ENCODE assay signal across 9 mouse cellular contexts in the genomic region with DNA sequence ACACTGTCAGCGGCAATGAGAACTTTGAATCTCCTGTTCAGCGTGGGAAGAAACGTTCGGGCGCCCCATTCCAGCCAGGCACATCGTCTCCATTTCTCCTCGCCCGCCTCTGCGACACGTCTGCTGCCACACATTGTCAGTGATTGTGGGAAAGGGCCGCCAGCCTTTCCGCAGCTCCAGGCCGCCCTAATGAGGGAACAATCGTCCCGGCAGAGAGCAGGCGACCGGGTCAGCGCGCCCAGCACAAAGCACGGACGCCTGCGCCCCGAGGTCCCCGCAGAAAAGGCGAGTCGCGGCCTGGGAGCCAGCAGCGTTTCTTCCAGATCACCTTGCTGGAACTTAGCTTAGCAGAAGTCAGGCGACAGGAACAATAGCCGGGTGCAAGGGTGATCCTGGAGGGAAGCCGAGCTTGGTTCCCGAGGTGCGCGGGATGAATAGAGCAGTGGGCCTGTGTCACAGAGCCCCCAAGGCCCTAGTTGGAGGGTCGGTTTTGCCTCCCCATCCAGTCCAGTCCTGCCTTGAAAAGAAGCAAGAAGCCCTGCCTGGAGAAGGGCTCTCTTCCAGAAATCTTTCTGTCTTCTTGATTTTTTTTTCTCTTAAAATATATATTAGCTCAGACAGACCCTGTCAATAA.
DNase-seq lines count a peak whose midpoint lies in the region; ATAC-seq and TF ChIP-seq lines count a peak whose summit lies in the region.
"Had no signal": no experiment of that assay in that cellular context is flagged by ENCODE, and none has a peak within 500 bp of the region (broad histone marks: within the 10 kb centered on the region; RNA-seq: fewer than 3 reads in every experiment).

No protein-coding gene starts in this region.

- H3K4me3 ChIP-seq in lung, embryonic 14.5 days (ENCODE audit: low read depth, low read length) = peak overlapping the region; percentile 31
- H3K4me3 ChIP-seq in embryonic facial prominence, embryonic 15.5 days (replicated peaks) = peak overlapping the region; percentile 33
- peak overlapping the region; percentile 37 for H3K4me3 ChIP-seq in hindbrain, embryonic 16.5 days (ENCODE audit: low read length)
- H3K4me3 ChIP-seq in midbrain, embryonic 13.5 days (replicated peaks) = peak overlapping the region; percentile 39

- 0 out of 2 replicates have a peak, but pooled peaks have one; percentile 19 for ATAC-seq in lung, embryonic 14.5 days (ENCODE audit: insufficient read depth)
- ATAC-seq in embryonic facial prominence, embryonic 15.5 days (ENCODE audit: insufficient number of reproducible peaks, low FRiP score, low TSS enrichment, low read depth) = no peak
- peak; percentile 55; the same call in 1 of the 2 replicates for ATAC-seq in hindbrain, embryonic 16.5 days
- ATAC-seq in midbrain, embryonic 13.5 days = peak; percentile 75
- no peak for ATAC-seq in inflammation-experienced regulatory T-cells, adult 6 months
- no peak for ATAC-seq in erythroid progenitor cell, adult 5-6 weeks (replicated peaks; ENCODE audit: low FRiP score, poor library complexity, severe bottlenecking)

- peak overlapping the region; percentile 66 for H3K4me2 ChIP-seq in lung, embryonic 14.5 days
- peak overlapping the region; percentile 60 for H3K4me2 ChIP-seq in embryonic facial prominence, embryonic 15.5 days (replicated peaks)
- peak overlapping the region; percentile 65 for H3K4me2 ChIP-seq in hindbrain, embryonic 16.5 days (ENCODE audit: low read length)
- peak overlapping the region; percentile 62 for H3K4me2 ChIP-seq in midbrain, embryonic 13.5 days (replicated peaks)

- no peak overlapping the region for H3K27ac ChIP-seq in lung, embryonic 14.5 days (ENCODE audit: low read depth)
- no peak overlapping the region for H3K27ac ChIP-seq in embryonic facial prominence, embryonic 15.5 days (replicated peaks)
- 0 out of 2 replicates have a peak overlapping the region, but pooled peaks have one; percentile 20 for H3K27ac ChIP-seq in hindbrain, embryonic 16.5 days (ENCODE audit: low read depth, low read length)
- H3K27ac ChIP-seq in midbrain, embryonic 13.5 days = peak overlapping the region; percentile 59
- H3K27ac ChIP-seq: macrophage had no signal

- peaks cover 4% of the 10 kb centered on the region; the same call in 1 of the 2 replicates for H3K4me1 ChIP-seq in lung, embryonic 14.5 days (ENCODE audit: insufficient read depth)
- H3K4me1 ChIP-seq in embryonic facial prominence, embryonic 15.5 days = peaks cover 11% of the 10 kb centered on the region
- peaks cover 8% of the 10 kb centered on the region for H3K4me1 ChIP-seq in hindbrain, embryonic 16.5 days (ENCODE audit: control insufficient read depth, insufficient read depth, low read depth, low read length)
- H3K4me1 ChIP-seq in midbrain, embryonic 13.5 days (replicated peaks) = peaks cover 22% of the 10 kb centered on the region

- WGBS in lung, embryonic 14.5 days = 4% methylated on average over 35 of the region's 35 CpGs
- WGBS in embryonic facial prominence, embryonic 15.5 days = 4% methylated on average over 35 of the region's 35 CpGs
- WGBS in hindbrain, embryonic 16.5 days = 1% methylated on average over 35 of the region's 35 CpGs
- WGBS in midbrain, embryonic 13.5 days = under 1% methylated on average over 35 of the region's 35 CpGs

- H3K9ac ChIP-seq in lung, embryonic 14.5 days = peak overlapping the region; percentile 35
- no peak overlapping the region for H3K9ac ChIP-seq in embryonic facial prominence, embryonic 15.5 days
- H3K9ac ChIP-seq in hindbrain, embryonic 16.5 days (ENCODE audit: low read depth, low read length) = peak overlapping the region; percentile 57
- H3K9ac ChIP-seq in midbrain, embryonic 13.5 days (replicated peaks) = peak overlapping the region; percentile 77

- no peaks in the 10 kb centered on the region for H3K9me3 ChIP-seq in lung, embryonic 14.5 days (ENCODE audit: low read depth, low read length)
- no peaks in the 10 kb centered on the region for H3K9me3 ChIP-seq in embryonic facial prominence, embryonic 15.5 days (replicated peaks)
- H3K9me3 ChIP-seq in hindbrain, embryonic 16.5 days (ENCODE audit: control insufficient read depth, low read length) = no peaks in the 10 kb centered on the region
- no peaks in the 10 kb centered on the region for H3K9me3 ChIP-seq in midbrain, embryonic 13.5 days

- DNase-seq in lung, embryonic 14.5 days = peak; percentile 44
- DNase-seq in lung, postnatal 25 days (ENCODE audit: low spot score) = no peak
- no peak for DNase-seq in cerebellum, adult 9-11 months

- H3K36me3 ChIP-seq in lung, embryonic 14.5 days (ENCODE audit: insufficient read depth) = no peaks in the 10 kb centered on the region
- H3K36me3 ChIP-seq in embryonic facial prominence, embryonic 15.5 days = no peaks in the 10 kb centered on the region
- no peaks in the 10 kb centered on the region for H3K36me3 ChIP-seq in hindbrain, embryonic 16.5 days (ENCODE audit: control insufficient read depth, insufficient read depth, low read length)
- H3K36me3 ChIP-seq in midbrain, embryonic 13.5 days = no peaks in the 10 kb centered on the region

- no peak for TF ChIP-seq CTCF in lung, embryonic 14.5 days (IDR thresholded peaks at IDR 0.05; ENCODE audit: low read depth)

- H3K27me3 ChIP-seq in lung, embryonic 14.5 days (ENCODE audit: insufficient read depth, low read length) = peaks cover 11% of the 10 kb centered on the region
- peaks cover 15% of the 10 kb centered on the region for H3K27me3 ChIP-seq in embryonic facial prominence, embryonic 15.5 days
- H3K27me3 ChIP-seq in hindbrain, embryonic 16.5 days (replicated peaks; ENCODE audit: control insufficient read depth, insufficient read depth, low read length) = 0 out of 2 replicates have a peak, but pooled peaks cover 3% of the 10 kb centered on the region
- H3K27me3 ChIP-seq in midbrain, embryonic 13.5 days = peaks cover 4% of the 10 kb centered on the region

Comparison
In these comparisons a context has a peak if more than half of its experiments do, and no peak if none do; other contexts are left out.
1. ATAC-seq: peak in lung, embryonic 14.5 days (single experiment), hindbrain, embryonic 16.5 days (single experiment) and midbrain, embryonic 13.5 days (single experiment); none in embryonic facial prominence, embryonic 15.5 days (single experiment), inflammation-experienced regulatory T-cells, adult 6 months (single experiment) and erythroid progenitor cell, adult 5-6 weeks (single experiment).
2. H3K27ac ChIP-seq: peak in hindbrain, embryonic 16.5 days (single experiment) and midbrain, embryonic 13.5 days (single experiment); none in lung, embryonic 14.5 days (single experiment) and embryonic facial prominence, embryonic 15.5 days (single experiment).
3. Peak in every context shown above with its lines, with median percentiles within 50 percentile points of each other: H3K4me2 ChIP-seq and H3K4me3 ChIP-seq.